Mouse (Mus musculus) G1E (cell line): ENCODE results near the gene Tpcn2.

ENCODE experiments used
- CTCF ChIP-seq: IDR thresholded peaks from 2 replicates; pipeline ENCODE4 v1.5.1; 2012; ENCODE audit warnings: low read depth, low read length, inconsistent platforms, mixed read lengths
- GATA1 ChIP-seq: IDR thresholded peaks from 2 replicates; pipeline ENCODE4 v1.6.1; 2012; ENCODE audit warnings: borderline replicate concordance, low read length, inconsistent platforms, mixed read lengths
- POLR2AphosphoS5 ChIP-seq: IDR thresholded peaks from 2 replicates; pipeline ENCODE4 v1.6.1; 2012; ENCODE audit warnings: low read depth, low read length, inconsistent platforms; ENCODE audit not compliant: insufficient replicate concordance

DNA sequence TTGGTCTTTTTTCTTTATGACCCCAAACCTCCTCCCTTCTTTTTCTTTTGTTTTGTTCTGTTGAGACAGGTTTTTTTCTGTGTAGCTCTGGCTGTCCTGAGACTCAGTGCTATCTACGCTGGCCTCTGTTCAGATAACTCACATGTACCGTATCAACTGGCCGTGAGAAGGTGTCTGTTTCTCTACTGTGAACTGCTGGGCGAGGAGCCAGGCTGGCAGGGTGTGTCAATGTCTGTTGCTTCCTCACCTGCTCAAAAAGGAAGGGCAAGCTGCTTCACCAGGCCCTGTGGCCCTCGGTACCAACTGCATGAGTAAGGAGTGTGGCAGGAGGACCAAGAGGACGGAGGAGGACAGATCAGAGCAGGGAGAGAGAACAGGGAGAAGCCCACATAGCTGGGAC, 3.6 kb upstream of the Tpcn2 start:
- no peak for TF ChIP-seq CTCF
- TF ChIP-seq GATA1: no peak
- no peak for TF ChIP-seq POLR2AphosphoS5
